Mouse (Mus musculus) intestine, postnatal 0 days (tissue): ENCODE results near the gene Sun5. TPM values are rescaled to one million over a fixed set of nuclear protein-coding genes. Genes with fewer than 3 reads are reported as not detected.

ENCODE experiments used
- ATAC-seq: fragments of 200-750 bp; cut with Nextera tagmentation; 2 replicates; pipeline ENCODE4 v1.8.0; 2017; ENCODE audit warnings: mild to moderate bottlenecking, moderate TSS enrichment, moderate library complexity
- H3K27ac ChIP-seq: fragments of 300-500 bp; sonication (generic); 2 replicates; pipeline ENCODE4 v1.5.1; 2014; ENCODE audit warnings: mild to moderate bottlenecking, low read depth, low read length, moderate library complexity
- H3K27me3 ChIP-seq: fragments of 300-500 bp; sonication (generic); replicated peaks from 2 replicates; pipeline ENCODE4 v1.6.1; 2014; ENCODE audit warnings: low read length, mixed read lengths; ENCODE audit not compliant: control insufficient read depth, insufficient read depth
- H3K36me3 ChIP-seq: fragments of 300-500 bp; sonication (generic); 2 replicates; pipeline ENCODE4 v1.6.1; 2014; ENCODE audit warnings: mild to moderate bottlenecking, moderate library complexity; ENCODE audit not compliant: control insufficient read depth, insufficient read depth
- H3K4me1 ChIP-seq: fragments of 300-500 bp; sonication (generic); replicated peaks from 2 replicates; pipeline ENCODE4 v1.6.1; 2014; ENCODE audit warnings: antibody characterized with exemption, low read length, mixed read lengths; ENCODE audit not compliant: control insufficient read depth, insufficient read depth
- H3K4me2 ChIP-seq: fragments of 300-500 bp; sonication (generic); replicated peaks from 2 replicates; pipeline ENCODE4 v1.6.1; 2014; ENCODE audit warnings: low read depth, mild to moderate bottlenecking, moderate library complexity
- H3K4me3 ChIP-seq: fragments of 300-500 bp; sonication (generic); 2 replicates; pipeline ENCODE4 v1.5.1; 2014; ENCODE audit warnings: low read depth, low read length
- H3K9ac ChIP-seq: fragments of 300-500 bp; sonication (generic); 2 replicates; pipeline ENCODE4 v1.6.1; 2014; ENCODE audit warnings: mild to moderate bottlenecking, low read depth, low read length
- H3K9me3 ChIP-seq: fragments of 300-500 bp; sonication (generic); 2 replicates; pipeline ENCODE4 v1.6.1; 2016; ENCODE audit warnings: mixed run types; ENCODE audit not compliant: control insufficient read depth
- CTCF ChIP-seq: sonication (generic); IDR thresholded peaks from 2 replicates; pipeline ENCODE4 v1.5.1; 2016; ENCODE audit warnings: low read depth, mild to moderate bottlenecking, control low read depth, antibody characterized with exemption, moderate library complexity
- WGBS: fragments of 180-500 bp; shearing (Covaris S2); extraction: QIAGEN DNeasy Blood & Tissue Kit; methylation state at CpG from one replicate; pipeline ENCODE4 v1.1.7; 2014; 5-methylcytosine and 5-hydroxymethylcytosine counted together
- polyA plus RNA-seq: library from polyadenylated mRNA; unstranded; fragments of >200 nt; fragmentation: Nextera tagmentation; extraction: Ambion mirVana; gene quantifications from 2 replicates; pipeline ENCODE4 v1.2.1, GENCODE M21; 2015

Sun5 gene
- polyA plus RNA-seq: not detected in 2 replicates

GRCm38 (mm10) chr2:153870984-153871383 is at the start of gene Sun5:
Sun5 (minus strand) TSS chr2:153871084.
- Histone ChIP-seq H3K4me1 (no peaks in the 10 kb centered on the region), H3K27ac (no peak within 1 kb of the TSS), H3K9ac (no peak within 1 kb of the TSS), H3K4me3 (no peak within 1 kb of the TSS), H3K9me3 (no peaks in the 10 kb centered on the region), H3K36me3 (no peaks in the 10 kb centered on the region), H3K27me3 (no peaks in the 10 kb centered on the region), H3K4me2 (no peak within 1 kb of the TSS)
- 92% methylated on average over 4 of the region's 4 CpGs for WGBS
- ATAC-seq: no peak
- TF ChIP-seq CTCF: no peak

- Histone ChIP-seq H3K9me3 (no peaks in the 10 kb centered on the region), H3K4me1 (no peaks in the 10 kb centered on the region), H3K27me3 (no peaks in the 10 kb centered on the region), H3K27ac (no peak within 1 kb of the TSS), H3K9ac (no peak within 1 kb of the TSS), H3K4me2 (no peak within 1 kb of the TSS), H3K36me3 (no peaks in the 10 kb centered on the region), H3K4me3 (no peak within 1 kb of the TSS)
- TF ChIP-seq CTCF: no peak
- WGBS: 76% methylated on average over 8 of the region's 8 CpGs
- no peak for ATAC-seq
Observed at GRCm38 (mm10) chr2:153917930-153918329, 47.0 kb upstream of the Sun5 start, which contains the start of gene Bpifb3. Bpifb3 (plus strand) TSS chr2:153918230.

GRCm38 (mm10) chr2:153914151-153914550 is 43.3 kb upstream of the Sun5 start:
- Histone ChIP-seq H3K27ac (no peak overlapping the region), H3K36me3 (no peaks in the 10 kb centered on the region), H3K4me3 (no peak overlapping the region), H3K4me2 (no peak overlapping the region), H3K27me3 (no peaks in the 10 kb centered on the region), H3K9ac (no peak overlapping the region), H3K9me3 (no peaks in the 10 kb centered on the region), H3K4me1 (no peaks in the 10 kb centered on the region)
- no peak for TF ChIP-seq CTCF
- ATAC-seq: no peak
- 72% methylated on average over 5 of the region's 5 CpGs for WGBS

- no peak for ATAC-seq
- H3K4me2 ChIP-seq: no peak overlapping the region
- no peak for TF ChIP-seq CTCF
Observed at GRCm38 (mm10) chr2:153906626-153907025, 35.7 kb upstream of the Sun5 start.

GRCm38 (mm10) chr2:153902726-153903125 is 31.8 kb upstream of the Sun5 start:
- H3K4me2 ChIP-seq: no peak overlapping the region
- no peak overlapping the region for H3K27ac ChIP-seq
- no peaks in the 10 kb centered on the region for H3K27me3 ChIP-seq
- H3K36me3 ChIP-seq: no peaks in the 10 kb centered on the region
- no peak for ATAC-seq
- TF ChIP-seq CTCF: no peak
- no peak overlapping the region for H3K4me3 ChIP-seq
- no peaks in the 10 kb centered on the region for H3K9me3 ChIP-seq
- WGBS: 81% methylated on average over 6 of the region's 6 CpGs
- no peak overlapping the region for H3K9ac ChIP-seq
- no peaks in the 10 kb centered on the region for H3K4me1 ChIP-seq

More at GRCm38 (mm10) chr2:153906626-153907025, 35.7 kb upstream of the Sun5 start:
- H3K27ac ChIP-seq: no peak overlapping the region
- no peak overlapping the region for H3K4me3 ChIP-seq
- H3K27me3 ChIP-seq: no peaks in the 10 kb centered on the region
- H3K36me3 ChIP-seq: no peaks in the 10 kb centered on the region
- H3K4me1 ChIP-seq: no peaks in the 10 kb centered on the region
- no peaks in the 10 kb centered on the region for H3K9me3 ChIP-seq
- WGBS: 80% methylated on average over 4 of the region's 4 CpGs
- no peak overlapping the region for H3K9ac ChIP-seq

- Histone ChIP-seq H3K4me2 (no peak within 1 kb of the TSS), H3K9ac (no peak within 1 kb of the TSS), H3K36me3 (no peaks in the 10 kb centered on the region), H3K4me3 (no peak within 1 kb of the TSS), H3K27ac (no peak within 1 kb of the TSS), H3K4me1 (no peaks in the 10 kb centered on the region), H3K9me3 (no peaks in the 10 kb centered on the region), H3K27me3 (no peaks in the 10 kb centered on the region)
- ATAC-seq: no peak
- 73% methylated on average over 4 of the region's 4 CpGs for WGBS
- no peak for TF ChIP-seq CTCF
Observed at GRCm38 (mm10) chr2:153900088-153900487, 29.2 kb upstream of the Sun5 start, which contains the start of gene Bpifb6. Bpifb6 (plus strand) TSS chr2:153900388.

GRCm38 (mm10) chr2:153899111-153899510 is 28.2 kb upstream of the Sun5 start:
- no peak overlapping the region for H3K27ac ChIP-seq
- TF ChIP-seq CTCF: no peak
- no peak overlapping the region for H3K4me3 ChIP-seq
- H3K9me3 ChIP-seq: no peaks in the 10 kb centered on the region
- H3K4me2 ChIP-seq: no peak overlapping the region
- H3K4me1 ChIP-seq: no peaks in the 10 kb centered on the region
- ATAC-seq: no peak
- H3K27me3 ChIP-seq: no peaks in the 10 kb centered on the region
- no peaks in the 10 kb centered on the region for H3K36me3 ChIP-seq
- WGBS: 86% methylated on average over 5 of the region's 5 CpGs
- H3K9ac ChIP-seq: no peak overlapping the region
